Mouse (Mus musculus): ENCODE results near the gene Mis18bp1. TPM values are rescaled to one million over a fixed set of nuclear protein-coding genes. Genes with fewer than 3 reads are reported as not detected.
"Not testable (repeated sequence)": the region's sequence is repeated elsewhere in the genome, so short reads cannot be mapped to it uniquely, and the experiment has no call there.

Gene Mis18bp1
- polyA plus RNA-seq, 1 experiment from 2014 or later, result 33.0 TPM

DNA sequence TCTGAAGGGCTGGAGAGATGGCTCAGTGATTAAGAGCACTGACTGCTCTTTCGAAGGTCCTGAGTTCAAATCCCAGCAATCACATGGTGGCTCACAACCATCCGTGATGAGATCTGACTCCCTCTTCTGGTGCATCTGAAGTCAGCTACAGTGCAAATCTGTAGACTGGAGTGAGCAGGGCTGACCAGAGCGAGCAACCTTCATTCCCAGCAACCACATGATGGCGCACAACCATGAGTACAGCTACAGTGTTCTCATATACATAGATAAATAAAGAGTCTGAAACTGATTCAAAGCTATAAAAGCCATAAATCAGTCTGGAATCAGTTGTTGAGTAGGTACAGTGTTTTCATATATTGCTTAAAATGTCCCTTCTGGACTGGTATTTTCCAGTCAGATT lies 36.3 kb downstream of the Mis18bp1 start:
- not testable (repeated sequence) for H3K4me2 ChIP-seq (ENCODE audit: low read depth, low read length); H3K9ac ChIP-seq (ENCODE audit: low read depth, low read length); H3K4me1 ChIP-seq (ENCODE audit: control insufficient read depth, low read depth, low read length); ATAC-seq (ENCODE audit: low read depth); H3K27me3 ChIP-seq (ENCODE audit: control insufficient read depth, insufficient read depth, low read depth, low read length); H3K4me3 ChIP-seq (ENCODE audit: low read depth, low read length); H3K9me3 ChIP-seq (replicated peaks; ENCODE audit: control insufficient read depth, low read length); H3K27ac ChIP-seq (ENCODE audit: low read length)
- H3K36me3 ChIP-seq (ENCODE audit: control insufficient read depth, insufficient read depth), result peaks cover 25% of the 10 kb centered on the region
- WGBS (ENCODE audit: insufficient replicate concordance), result 94% methylated on average over 4 of the region's 4 CpGs

DNA sequence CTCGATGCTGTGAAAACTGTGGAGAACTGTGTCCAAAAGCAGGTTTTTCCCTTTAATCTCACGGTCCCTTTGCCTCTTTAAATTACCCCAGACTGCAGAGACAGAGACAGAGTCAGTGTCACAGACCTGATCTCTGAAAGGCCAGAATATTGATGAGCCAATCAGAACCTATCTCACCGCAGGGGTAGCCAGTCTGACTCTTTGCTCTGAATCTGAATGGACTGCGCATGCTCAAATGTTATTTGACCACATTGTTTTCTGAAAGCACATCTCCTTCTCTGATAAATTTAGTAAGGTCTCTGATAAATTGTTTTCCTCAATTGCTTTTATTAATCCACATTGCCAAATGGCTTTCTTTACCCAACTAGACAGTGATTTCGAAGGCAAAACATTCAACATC lies 53.0 kb downstream of the Mis18bp1 start:
- Histone ChIP-seq H3K4me2 (ENCODE audit: low read depth, low read length) (no peak overlapping the region), H3K9ac (ENCODE audit: low read depth, low read length) (no peak overlapping the region), H3K27ac (ENCODE audit: low read length) (no peak overlapping the region), H3K27me3 (ENCODE audit: control insufficient read depth, insufficient read depth, low read depth, low read length) (no peaks in the 10 kb centered on the region), H3K4me1 (ENCODE audit: control insufficient read depth, low read depth, low read length) (no peaks in the 10 kb centered on the region), H3K36me3 (ENCODE audit: control insufficient read depth, insufficient read depth) (peaks cover 15% of the 10 kb centered on the region), H3K9me3 (replicated peaks; ENCODE audit: control insufficient read depth, low read length) (no peaks in the 10 kb centered on the region), H3K4me3 (ENCODE audit: low read depth, low read length) (no peak overlapping the region)
- ATAC-seq (ENCODE audit: low read depth), result no peak
- WGBS (ENCODE audit: insufficient replicate concordance), result 86% methylated on average over 5 of the region's 5 CpGs

GRCm38 (mm10) chr12:65118968-65119367 lies 53.4 kb downstream of the Mis18bp1 start:
- peaks cover 15% of the 10 kb centered on the region for H3K36me3 ChIP-seq (ENCODE audit: control insufficient read depth, insufficient read depth)
- whole genome bisulfite sequencing (ENCODE audit: insufficient replicate concordance), result 86% methylated on average over 7 of the region's 7 CpGs

GRCm38 (mm10) chr12:65114978-65115377 lies 57.4 kb downstream of the Mis18bp1 start:
- WGBS (ENCODE audit: insufficient replicate concordance), result 88% methylated on average over 3 of the region's 3 CpGs
- H3K4me3 ChIP-seq (ENCODE audit: low read depth, low read length); H3K4me2 ChIP-seq (ENCODE audit: low read depth, low read length): not testable (repeated sequence)

More at GRCm38 (mm10) chr12:65118968-65119367, 53.4 kb downstream of the Mis18bp1 start:
- Histone ChIP-seq H3K9ac (ENCODE audit: low read depth, low read length) (no peak overlapping the region), H3K27ac (ENCODE audit: low read length) (no peak overlapping the region), H3K4me1 (ENCODE audit: control insufficient read depth, low read depth, low read length) (no peaks in the 10 kb centered on the region), H3K4me3 (ENCODE audit: low read depth, low read length) (no peak overlapping the region), H3K9me3 (replicated peaks; ENCODE audit: control insufficient read depth, low read length) (no peaks in the 10 kb centered on the region), H3K27me3 (ENCODE audit: control insufficient read depth, insufficient read depth, low read depth, low read length) (no peaks in the 10 kb centered on the region), H3K4me2 (ENCODE audit: low read depth, low read length) (no peak overlapping the region)
- ATAC-seq (ENCODE audit: low read depth), result no peak

DNA sequence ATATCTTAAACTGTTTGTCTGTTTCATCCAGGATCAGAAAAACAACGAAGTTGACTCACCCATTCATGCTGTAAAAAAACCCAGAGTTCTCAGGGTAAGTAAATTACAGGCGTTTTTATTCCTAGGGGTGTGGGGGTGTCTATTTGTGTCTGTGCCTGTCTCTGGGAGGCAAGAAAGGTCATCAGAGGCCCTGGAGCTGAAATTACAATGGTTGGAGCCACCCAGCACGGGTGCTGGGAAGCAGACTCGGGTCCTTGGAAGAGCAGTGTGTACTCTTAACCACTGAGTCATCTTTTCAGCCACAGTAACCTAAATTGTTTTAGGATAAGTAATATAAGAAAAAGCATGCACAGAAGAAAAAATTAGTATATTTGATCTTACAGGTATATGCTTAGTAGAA lies 58.5 kb downstream of the Mis18bp1 start:
- no peak overlapping the region for H3K4me2 ChIP-seq (ENCODE audit: low read depth, low read length)
- no peaks in the 10 kb centered on the region for H3K27me3 ChIP-seq (ENCODE audit: control insufficient read depth, insufficient read depth, low read depth, low read length)
- H3K9ac ChIP-seq (ENCODE audit: low read depth, low read length), result no peak overlapping the region
- no peak for ATAC-seq (ENCODE audit: low read depth)
- no peak overlapping the region for H3K4me3 ChIP-seq (ENCODE audit: low read depth, low read length)
- H3K9me3 ChIP-seq (replicated peaks; ENCODE audit: control insufficient read depth, low read length), result no peaks in the 10 kb centered on the region
- WGBS (ENCODE audit: insufficient replicate concordance), result 75% methylated on average over 4 of the region's 4 CpGs
- no peak overlapping the region for H3K27ac ChIP-seq (ENCODE audit: low read length)
- peaks cover 3% of the 10 kb centered on the region for H3K36me3 ChIP-seq (ENCODE audit: control insufficient read depth, insufficient read depth)
- H3K4me1 ChIP-seq (ENCODE audit: control insufficient read depth, low read depth, low read length), result no peaks in the 10 kb centered on the region

More at GRCm38 (mm10) chr12:65114978-65115377, 57.4 kb downstream of the Mis18bp1 start:
- not testable (repeated sequence) for H3K4me1 ChIP-seq (ENCODE audit: control insufficient read depth, low read depth, low read length); H3K9ac ChIP-seq (ENCODE audit: low read depth, low read length); H3K27ac ChIP-seq (ENCODE audit: low read length); H3K27me3 ChIP-seq (ENCODE audit: control insufficient read depth, insufficient read depth, low read depth, low read length); ATAC-seq (ENCODE audit: low read depth); H3K9me3 ChIP-seq (replicated peaks; ENCODE audit: control insufficient read depth, low read length); H3K36me3 ChIP-seq (ENCODE audit: control insufficient read depth, insufficient read depth)

- Histone ChIP-seq H3K9me3 (replicated peaks; ENCODE audit: control insufficient read depth, low read length) (no peaks in the 10 kb centered on the region), H3K4me2 (ENCODE audit: low read depth, low read length) (no peak overlapping the region), H3K4me3 (ENCODE audit: low read depth, low read length) (no peak overlapping the region), H3K36me3 (ENCODE audit: control insufficient read depth, insufficient read depth) (peaks cover 3% of the 10 kb centered on the region), H3K27ac (ENCODE audit: low read length) (no peak overlapping the region), H3K9ac (ENCODE audit: low read depth, low read length) (no peak overlapping the region), H3K4me1 (ENCODE audit: control insufficient read depth, low read depth, low read length) (no peaks in the 10 kb centered on the region), H3K27me3 (ENCODE audit: control insufficient read depth, insufficient read depth, low read depth, low read length) (no peaks in the 10 kb centered on the region)
- no peak for ATAC-seq (ENCODE audit: low read depth)
- WGBS (ENCODE audit: insufficient replicate concordance), result 75% methylated on average over 1 of the region's 1 CpGs
Measured at GRCm38 (mm10) chr12:65112811-65113210, 59.6 kb downstream of the Mis18bp1 start.

- Histone ChIP-seq H3K4me3 (ENCODE audit: low read depth, low read length) (no peak overlapping the region), H3K9me3 (replicated peaks; ENCODE audit: control insufficient read depth, low read length) (no peaks in the 10 kb centered on the region), H3K27me3 (ENCODE audit: control insufficient read depth, insufficient read depth, low read depth, low read length) (no peaks in the 10 kb centered on the region), H3K36me3 (ENCODE audit: control insufficient read depth, insufficient read depth) (peaks cover 6% of the 10 kb centered on the region), H3K27ac (ENCODE audit: low read length) (no peak overlapping the region), H3K4me1 (ENCODE audit: control insufficient read depth, low read depth, low read length) (no peaks in the 10 kb centered on the region), H3K4me2 (ENCODE audit: low read depth, low read length) (no peak overlapping the region), H3K9ac (ENCODE audit: low read depth, low read length) (no peak overlapping the region)
- 59% methylated on average over 3 of the region's 3 CpGs for WGBS (ENCODE audit: insufficient replicate concordance)
- ATAC-seq (ENCODE audit: low read depth), result no peak
Measured at GRCm38 (mm10) chr12:65111503-65111902, 60.9 kb downstream of the Mis18bp1 start.

- Histone ChIP-seq H3K4me1 (ENCODE audit: control insufficient read depth, low read depth, low read length) (no peaks in the 10 kb centered on the region), H3K36me3 (ENCODE audit: control insufficient read depth, insufficient read depth) (peaks cover 6% of the 10 kb centered on the region), H3K27me3 (ENCODE audit: control insufficient read depth, insufficient read depth, low read depth, low read length) (no peaks in the 10 kb centered on the region), H3K27ac (ENCODE audit: low read length) (no peak overlapping the region), H3K4me2 (ENCODE audit: low read depth, low read length) (no peak overlapping the region), H3K9ac (ENCODE audit: low read depth, low read length) (no peak overlapping the region), H3K4me3 (ENCODE audit: low read depth, low read length) (no peak overlapping the region), H3K9me3 (replicated peaks; ENCODE audit: control insufficient read depth, low read length) (no peaks in the 10 kb centered on the region)
- 73% methylated on average over 1 of the region's 1 CpGs for WGBS (ENCODE audit: insufficient replicate concordance)
- no peak for ATAC-seq (ENCODE audit: low read depth)
Measured at GRCm38 (mm10) chr12:65108746-65109145, 63.7 kb downstream of the Mis18bp1 start.

Data from liver, embryonic 16.5 days (tissue).